Mouse (Mus musculus) adrenal gland, adult 8-10 months (tissue): ENCODE data around the gene Mef2c. TPM values are rescaled to one million over a fixed set of nuclear protein-coding genes. Genes with fewer than 3 reads are reported as not detected.
A peak's percentile ranks its signal among the peaks of the same experiment; 100 is the strongest.

Experiments used
- DNase-seq: peaks from one replicate; pipeline ENCODE4 v3.0.0; 2022
- total RNA-seq, 4 experiments: library from RNA; stranded (reverse); gene quantifications; 2 replicates each; pipeline ENCODE4 v1.2.4; 2022

Gene Mef2c
- total RNA-seq, result 10 to 100 TPM; 40.6 to 83.3 (median 62.7) TPM

GRCm38 (mm10) chr13:83503919-83504318 lies at the start of gene Mef2c:
TSS of gene Mef2c (plus strand) at chr13:83504034.
- no peak for DNase-seq

GRCm38 (mm10) chr13:83458729-83459128 lies 45.1 kb upstream of the Mef2c start:
- no peak for DNase-seq

- DNase-seq, result no peak
These were observed 44.2 kb upstream of the Mef2c start for GRCm38 (mm10) chr13:83459600-83459999.

- DNase-seq, result no peak
These were observed 43.2 kb upstream of the Mef2c start for GRCm38 (mm10) chr13:83460620-83461019.

GRCm38 (mm10) chr13:83461556-83461955 lies 42.3 kb upstream of the Mef2c start:
- no peak for DNase-seq

- DNase-seq, result no peak
These were observed 37.1 kb upstream of the Mef2c start for GRCm38 (mm10) chr13:83466756-83467155.

GRCm38 (mm10) chr13:83468794-83469193 lies 35.0 kb upstream of the Mef2c start:
- no peak for DNase-seq

GRCm38 (mm10) chr13:83473755-83474154 lies 30.1 kb upstream of the Mef2c start:
- DNase-seq, result no peak

GRCm38 (mm10) chr13:83480388-83480787 lies 23.4 kb upstream of the Mef2c start:
- no peak for DNase-seq

- DNase-seq, result no peak
These were observed 22.5 kb upstream of the Mef2c start for GRCm38 (mm10) chr13:83481310-83481709.

- DNase-seq, result no peak
These were observed 21.7 kb upstream of the Mef2c start for GRCm38 (mm10) chr13:83482087-83482486.

GRCm38 (mm10) chr13:83484215-83484614 lies 19.6 kb upstream of the Mef2c start:
- DNase-seq, result no peak

- DNase-seq, result no peak
These were observed 19.0 kb upstream of the Mef2c start for GRCm38 (mm10) chr13:83484721-83485369.

GRCm38 (mm10) chr13:83492051-83492450 lies 11.8 kb upstream of the Mef2c start:
- DNase-seq, result no peak

GRCm38 (mm10) chr13:83497708-83498107 lies 6.1 kb upstream of the Mef2c start:
- no peak for DNase-seq

- no peak for DNase-seq
These were observed 4.3 kb upstream of the Mef2c start for GRCm38 (mm10) chr13:83499526-83499925.

GRCm38 (mm10) chr13:83507687-83508086 lies 3.9 kb downstream of the Mef2c start:
- DNase-seq, result no peak

- no peak for DNase-seq
These were observed 11.2 kb downstream of the Mef2c start for GRCm38 (mm10) chr13:83515013-83515547.

- peak; percentile 60 for DNase-seq
These were observed 14.1 kb downstream of the Mef2c start for GRCm38 (mm10) chr13:83517660-83518609.

GRCm38 (mm10) chr13:83520807-83521206 lies 17.0 kb downstream of the Mef2c start:
- DNase-seq, result no peak

- peak; percentile 52 for DNase-seq
These were observed 19.6 kb downstream of the Mef2c start for GRCm38 (mm10) chr13:83523232-83523969.

GRCm38 (mm10) chr13:83524159-83524901 lies 20.5 kb downstream of the Mef2c start:
- DNase-seq, result peak; percentile 73
